Mouse (Mus musculus) megakaryocyte, embryonic 14.5 days (primary cell): ENCODE measurements at regions not wholly inside any gene's neighbourhood (a gene's known extent, or its start where the extent isn't known, plus 50 kb on each side); places are given as distances from the start of the nearest gene placed in this dataset.

Experiments
- FLI1 ChIP-seq: IDR thresholded peaks from 2 replicates; pipeline ENCODE4 v1.6.1; 2012; ENCODE audit warnings: low read length, inconsistent platforms, mixed read lengths
- GATA1 ChIP-seq: IDR thresholded peaks from 3 replicates; pipeline ENCODE4 v1.6.1; 2012; ENCODE audit warnings: mixed read lengths, low read length, inconsistent platforms, borderline replicate concordance

GRCm38 (mm10) chr12:102071888-102072619 is 56.5 kb upstream of the Slc24a4 start:
- TF ChIP-seq GATA1: no peak
- no peak for TF ChIP-seq FLI1
